Mouse (Mus musculus): ENCODE data around the gene Eif3c.

- no peak for TF ChIP-seq CTCF (IDR thresholded peaks at IDR 0.05; ENCODE audit: borderline replicate concordance, extremely low read depth, insufficient read depth, insufficient read length)
- TF ChIP-seq POLR2A (IDR thresholded peaks at IDR 0.05; ENCODE audit: borderline replicate concordance, extremely low read depth, insufficient read depth, insufficient read length, poor library complexity, severe bottlenecking) = no peak
These were observed 30.2 kb upstream of the Eif3c start for GRCm38 (mm10) chr7:126596414-126596813.
